Mouse (Mus musculus) embryonic facial prominence, embryonic 15.5 days (tissue): Measurements from ENCODE around the gene Lrrc45. TPM values are rescaled to one million over a fixed set of nuclear protein-coding genes. Genes with fewer than 3 reads are reported as not detected.

ENCODE experiments used
- ATAC-seq: fragments of 200-750 bp; cut with Nextera tagmentation; 2 replicates; pipeline ENCODE4 v1.8.0; 2017; ENCODE audit warnings: low read depth, moderate TSS enrichment; ENCODE audit not compliant: insufficient number of reproducible peaks, low FRiP score, low TSS enrichment
- H3K27ac ChIP-seq: fragments of 300-500 bp; sonication (generic); replicated peaks from 2 replicates; pipeline ENCODE4 v1.5.1; 2015; ENCODE audit warnings: mild to moderate bottlenecking, inconsistent platforms
- H3K27me3 ChIP-seq: fragments of 300-500 bp; sonication (generic); 2 replicates; pipeline ENCODE4 v1.6.1; 2015; ENCODE audit warnings: inconsistent platforms
- H3K36me3 ChIP-seq: fragments of 300-500 bp; sonication (generic); 2 replicates; pipeline ENCODE4 v1.6.1; 2015; ENCODE audit warnings: mild to moderate bottlenecking, inconsistent platforms
- H3K4me1 ChIP-seq: fragments of 300-500 bp; sonication (generic); 2 replicates; pipeline ENCODE4 v1.6.1; 2015; ENCODE audit warnings: inconsistent platforms
- H3K4me2 ChIP-seq: fragments of 300-500 bp; sonication (generic); replicated peaks from 2 replicates; pipeline ENCODE4 v1.6.1; 2015; ENCODE audit warnings: mild to moderate bottlenecking, inconsistent platforms
- H3K4me3 ChIP-seq: fragments of 300-500 bp; sonication (generic); replicated peaks from 2 replicates; pipeline ENCODE4 v1.5.1; 2015; ENCODE audit warnings: mild to moderate bottlenecking, inconsistent platforms
- H3K9ac ChIP-seq: fragments of 300-500 bp; sonication (generic); 2 replicates; pipeline ENCODE4 v1.6.1; 2015; ENCODE audit warnings: inconsistent platforms
- H3K9me3 ChIP-seq: fragments of 300-500 bp; sonication (generic); replicated peaks from 2 replicates; pipeline ENCODE4 v1.6.1; 2016; ENCODE audit warnings: inconsistent platforms
- WGBS: fragments of 180-500 bp; shearing (Covaris S2); methylation state at CpG from one replicate; pipeline ENCODE4 v1.1.7; 2015; 5-methylcytosine and 5-hydroxymethylcytosine counted together
- polyA plus RNA-seq: library from polyadenylated mRNA; unstranded; fragments of >200 nt; fragmentation: Nextera tagmentation; extraction: Ambion mirVana; gene quantifications from 2 replicates; pipeline ENCODE4 v1.2.1, GENCODE M21; 2015

The Lrrc45 gene
- polyA plus RNA-seq, 1 experiment from 2014 or later: 82.2 TPM

- no peaks in the 10 kb centered on the region for H3K9me3 ChIP-seq
- H3K27me3 ChIP-seq: no peaks in the 10 kb centered on the region
- no peak overlapping the region for H3K9ac ChIP-seq
- H3K4me2 ChIP-seq: no peak overlapping the region
- H3K4me3 ChIP-seq: no peak overlapping the region
- WGBS: 21% methylated on average over 8 of the region's 8 CpGs
- peaks cover 63% of the 10 kb centered on the region for H3K4me1 ChIP-seq
- H3K27ac ChIP-seq: peak overlapping the region; percentile 59; the same call in 1 of the 2 replicates
- peaks cover 14% of the 10 kb centered on the region; the same call in 1 of the 2 replicates for H3K36me3 ChIP-seq
- ATAC-seq: no peak
Measured at GRCm38 (mm10) chr11:120704486-120705325, 9.0 kb upstream of the Lrrc45 start.

DNA sequence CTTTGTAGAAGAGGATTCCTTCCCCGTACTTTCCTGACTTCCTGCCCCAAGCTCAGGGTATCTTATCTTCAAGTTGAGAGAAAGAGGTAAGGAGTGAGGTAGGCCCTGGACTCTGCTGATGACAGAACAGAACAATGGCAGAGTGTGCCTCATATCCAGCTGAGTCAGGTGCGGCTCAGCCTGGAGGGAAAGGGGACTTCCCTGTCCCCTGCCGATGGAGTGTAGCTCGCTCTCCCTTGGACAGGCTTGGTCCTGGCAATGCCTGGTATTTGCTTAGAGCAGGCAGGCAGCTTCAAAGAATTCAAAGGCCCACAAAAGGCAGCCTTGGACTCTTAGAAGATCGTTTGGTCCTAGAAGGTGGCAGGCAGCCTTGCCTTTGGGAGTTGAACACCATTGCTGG, 7.6 kb upstream of the Lrrc45 start:
- Histone ChIP-seq H3K36me3 (peaks cover 22% of the 10 kb centered on the region), H3K27me3 (no peaks in the 10 kb centered on the region), H3K9ac (no peak overlapping the region), H3K27ac (peak overlapping the region; percentile 76; the same call in 1 of the 2 replicates), H3K4me1 (peaks cover 70% of the 10 kb centered on the region), H3K9me3 (no peaks in the 10 kb centered on the region), H3K4me2 (no peak overlapping the region), H3K4me3 (no peak overlapping the region)
- no peak for ATAC-seq
- WGBS: 68% methylated on average over 5 of the region's 5 CpGs

GRCm38 (mm10) chr11:120707225-120707624, 6.5 kb upstream of the Lrrc45 start:
- Histone ChIP-seq H3K4me1 (peaks cover 75% of the 10 kb centered on the region), H3K27ac (peak overlapping the region; percentile 76), H3K4me2 (no peak overlapping the region), H3K27me3 (no peaks in the 10 kb centered on the region), H3K9ac (no peak overlapping the region), H3K36me3 (peaks cover 13% of the 10 kb centered on the region), H3K4me3 (no peak overlapping the region), H3K9me3 (no peaks in the 10 kb centered on the region)
- ATAC-seq: peak; percentile 13; the same call in 1 of the 2 replicates
- 12% methylated on average over 11 of the region's 12 CpGs for WGBS

GRCm38 (mm10) chr11:120707969-120708368, 5.8 kb upstream of the Lrrc45 start:
- no peak for ATAC-seq
- no peak overlapping the region for H3K4me2 ChIP-seq

DNA sequence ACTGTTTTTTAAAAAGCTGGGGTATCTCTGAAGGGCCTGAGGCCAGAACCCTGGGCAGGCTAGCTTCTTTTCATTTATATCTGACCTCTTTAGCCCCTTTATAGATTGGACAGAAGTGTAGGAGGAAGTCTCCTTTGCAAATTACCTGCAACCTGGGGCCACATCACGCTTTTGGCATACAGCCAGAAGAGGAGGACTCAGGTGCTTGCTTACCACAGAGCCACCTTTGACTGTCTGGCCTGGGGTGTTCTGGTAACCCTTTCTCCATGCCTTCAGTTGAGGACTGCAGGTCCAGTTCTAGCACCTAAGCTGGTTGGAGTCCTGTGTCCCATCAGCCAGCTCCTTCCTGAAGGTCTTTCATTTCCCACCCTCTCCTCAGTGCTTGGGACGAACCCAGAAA, 4.2 kb upstream of the Lrrc45 start:
- H3K27me3 ChIP-seq: no peaks in the 10 kb centered on the region
- H3K27ac ChIP-seq: peak overlapping the region; percentile 48; the same call in 1 of the 2 replicates
- no peak overlapping the region for H3K4me2 ChIP-seq
- no peaks in the 10 kb centered on the region for H3K9me3 ChIP-seq
- WGBS: 68% methylated on average over 2 of the region's 2 CpGs
- H3K4me3 ChIP-seq: no peak overlapping the region
- peaks cover 79% of the 10 kb centered on the region for H3K4me1 ChIP-seq
- no peak overlapping the region for H3K9ac ChIP-seq
- H3K36me3 ChIP-seq: peaks cover 9% of the 10 kb centered on the region
- no peak for ATAC-seq

More at GRCm38 (mm10) chr11:120707969-120708368, 5.8 kb upstream of the Lrrc45 start:
- peaks cover 82% of the 10 kb centered on the region for H3K4me1 ChIP-seq
- H3K9ac ChIP-seq: no peak overlapping the region
- H3K36me3 ChIP-seq: peaks cover 9% of the 10 kb centered on the region
- no peaks in the 10 kb centered on the region for H3K27me3 ChIP-seq
- H3K27ac ChIP-seq: peak overlapping the region; percentile 76
- WGBS: 30% methylated on average over 5 of the region's 5 CpGs
- no peaks in the 10 kb centered on the region for H3K9me3 ChIP-seq
- no peak overlapping the region for H3K4me3 ChIP-seq

DNA sequence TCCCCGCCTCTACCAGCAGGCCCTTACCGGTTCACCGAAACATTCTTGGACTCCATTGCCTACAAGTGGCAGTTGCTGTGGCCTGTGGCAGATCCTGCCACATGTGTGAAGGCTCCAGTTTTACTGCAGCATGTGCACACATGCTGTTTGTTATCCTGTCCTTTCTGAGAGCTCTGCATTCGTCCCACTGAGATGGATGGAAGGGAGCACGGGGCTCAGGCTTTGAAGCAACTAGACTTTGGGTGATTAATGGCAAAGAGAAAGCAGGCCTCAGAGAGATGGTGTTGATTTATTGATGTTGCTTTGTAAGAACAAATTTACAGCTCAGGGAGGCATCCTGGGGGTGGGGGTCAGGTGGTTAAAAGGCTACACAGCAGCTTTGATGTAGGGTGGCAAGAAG, 3.1 kb upstream of the Lrrc45 start:
- H3K36me3 ChIP-seq: peaks cover 16% of the 10 kb centered on the region
- no peak for ATAC-seq

GRCm38 (mm10) chr11:120711980-120712604, 1.6 kb upstream of the Lrrc45 start:
- Histone ChIP-seq H3K4me3 (peak overlapping the region; percentile 71), H3K27me3 (no peaks in the 10 kb centered on the region), H3K36me3 (peaks cover 30% of the 10 kb centered on the region), H3K9ac (peak overlapping the region; percentile 60; the same call in 1 of the 2 replicates), H3K4me1 (peaks cover 64% of the 10 kb centered on the region), H3K4me2 (peak overlapping the region; percentile 99), H3K9me3 (no peaks in the 10 kb centered on the region), H3K27ac (no peak overlapping the region)
- no peak for ATAC-seq
- 57% methylated on average over 8 of the region's 8 CpGs for WGBS

More for the DNA sequence above, 3.1 kb upstream of the Lrrc45 start:
- Histone ChIP-seq H3K9ac (no peak overlapping the region), H3K4me3 (no peak overlapping the region), H3K9me3 (no peaks in the 10 kb centered on the region), H3K27ac (peak overlapping the region; percentile 48; the same call in 1 of the 2 replicates), H3K4me1 (peaks cover 78% of the 10 kb centered on the region), H3K27me3 (no peaks in the 10 kb centered on the region), H3K4me2 (no peak overlapping the region)
- 62% methylated on average over 5 of the region's 5 CpGs for WGBS

GRCm38 (mm10) chr11:120712771-120713568, 755 bp upstream of the Lrrc45 start:
- Histone ChIP-seq H3K9ac (peak overlapping the region; percentile 60), H3K4me3 (peak overlapping the region; percentile 71), H3K9me3 (no peaks in the 10 kb centered on the region), H3K27ac (peak overlapping the region; percentile 80), H3K36me3 (peaks cover 39% of the 10 kb centered on the region), H3K4me2 (peak overlapping the region; percentile 99), H3K4me1 (peaks cover 56% of the 10 kb centered on the region), H3K27me3 (no peaks in the 10 kb centered on the region)
- peak; percentile 30 for ATAC-seq
- WGBS: under 1% methylated on average over 38 of the region's 38 CpGs

DNA sequence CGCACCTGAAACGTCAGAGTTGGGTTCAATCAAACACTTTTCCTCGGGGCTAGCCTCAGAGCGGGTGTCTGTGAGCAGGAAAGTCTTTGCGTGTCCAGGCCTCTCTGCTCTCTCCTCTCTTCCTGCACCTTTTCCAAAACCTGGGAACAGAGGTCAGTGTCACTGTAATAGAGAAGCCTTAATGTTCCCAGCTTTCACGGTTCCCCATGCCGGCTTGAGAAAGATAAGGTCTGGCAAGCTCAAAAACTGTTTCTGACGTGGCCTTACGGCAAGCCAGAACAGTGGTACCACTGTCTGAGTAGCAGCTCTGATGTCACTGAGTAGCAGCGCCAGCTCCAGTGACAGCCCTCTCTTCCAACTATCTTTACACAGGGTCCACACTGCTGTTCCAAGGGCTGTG, 821 bp downstream of the Lrrc45 start:
- peaks cover 41% of the 10 kb centered on the region for H3K4me1 ChIP-seq
- peak overlapping the region; percentile 13; the same call in 1 of the 2 replicates for H3K27ac ChIP-seq
- H3K9me3 ChIP-seq: no peaks in the 10 kb centered on the region
- peak overlapping the region; percentile 99 for H3K4me2 ChIP-seq
- WGBS: 44% methylated on average over 10 of the region's 10 CpGs
- H3K36me3 ChIP-seq: peaks cover 50% of the 10 kb centered on the region
- H3K4me3 ChIP-seq: peak overlapping the region; percentile 71
- H3K27me3 ChIP-seq: no peaks in the 10 kb centered on the region
- H3K9ac ChIP-seq: peak overlapping the region; percentile 69
- ATAC-seq: no peak

- Histone ChIP-seq H3K27ac (no peak overlapping the region), H3K27me3 (no peaks in the 10 kb centered on the region), H3K36me3 (peaks cover 54% of the 10 kb centered on the region), H3K9me3 (no peaks in the 10 kb centered on the region), H3K4me3 (0 out of 2 replicates have a peak overlapping the region, but pooled peaks have one; percentile 71), H3K4me2 (peak overlapping the region; percentile 99; the same call in 1 of the 2 replicates), H3K4me1 (peaks cover 41% of the 10 kb centered on the region), H3K9ac (peak overlapping the region; percentile 69)
- no peak for ATAC-seq
- 74% methylated on average over 9 of the region's 9 CpGs for WGBS
Measured at GRCm38 (mm10) chr11:120715131-120715530, 1.4 kb downstream of the Lrrc45 start.
